Mouse (Mus musculus) neutrophil, adult 59 days (primary cell): ENCODE results near the gene Sema4g. TPM values are rescaled to one million over a fixed set of nuclear protein-coding genes. Genes with fewer than 3 reads are reported as not detected.

Experiments used
- total RNA-seq, 2 experiments: library from RNA; stranded (reverse); gene quantifications; 1 replicate in 1 of 2; 2 replicates in 1 of 2; pipeline ENCODE4 v1.2.4; 2023

Sema4g gene
- under 1 TPM; 0.24 to 0.33 TPM for total RNA-seq

GRCm38 (mm10) chr19:44988831-44989566, at the start of gene Sema4g:
Gene Sema4g (plus strand): TSS chr19:44989101.

GRCm38 (mm10) chr19:45005444-45005843, 16.5 kb downstream of the Sema4g start, which contains the start of gene Twnk:
Gene Twnk (plus strand): TSS chr19:45005663.

GRCm38 (mm10) chr19:45005957-45006712, 17.2 kb downstream of the Sema4g start, which contains the start of gene Mrpl43:
Gene Mrpl43 (minus strand): TSS chr19:45006442.

DNA sequence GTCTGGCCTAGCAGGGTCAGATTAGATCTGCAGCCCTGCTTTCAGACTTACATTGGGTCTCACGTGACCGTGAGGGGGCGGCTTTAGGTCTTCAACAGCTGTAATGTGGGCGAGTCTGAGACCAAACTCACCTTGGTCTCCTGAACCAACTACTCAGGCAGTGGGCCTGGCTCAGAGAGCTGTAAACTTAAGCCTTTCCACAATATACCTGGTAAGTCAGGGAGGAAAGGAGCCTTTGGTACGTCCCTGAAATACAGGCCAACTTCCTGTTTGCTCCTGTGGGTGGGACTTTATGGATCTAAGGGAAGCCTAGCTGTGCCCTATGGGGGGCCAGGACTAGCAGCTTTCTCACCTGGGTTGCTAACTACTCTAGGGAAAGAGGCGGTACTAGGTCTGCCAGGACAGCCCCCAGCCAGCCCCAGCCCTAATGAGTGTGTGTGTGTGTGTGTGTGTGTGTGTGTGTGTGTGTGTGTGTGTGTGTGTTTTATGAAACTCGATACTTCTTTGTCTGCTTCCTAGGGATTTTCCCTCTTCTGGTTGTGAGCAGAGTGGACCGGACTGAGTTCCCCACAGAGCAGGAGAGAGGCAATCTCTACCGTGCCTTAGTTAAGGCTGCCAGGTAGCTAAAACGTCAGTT, 25.6 kb downstream of the Sema4g start, which contains the start of gene Lzts2:
TSS of gene Lzts2 (plus strand) at position 80 of the 637 bp plus-strand sequence.

GRCm38 (mm10) chr19:45045651-45046050, 56.8 kb downstream of the Sema4g start, which contains the start of gene Pdzd7:
Gene Pdzd7 (minus strand): TSS chr19:45045717.

DNA sequence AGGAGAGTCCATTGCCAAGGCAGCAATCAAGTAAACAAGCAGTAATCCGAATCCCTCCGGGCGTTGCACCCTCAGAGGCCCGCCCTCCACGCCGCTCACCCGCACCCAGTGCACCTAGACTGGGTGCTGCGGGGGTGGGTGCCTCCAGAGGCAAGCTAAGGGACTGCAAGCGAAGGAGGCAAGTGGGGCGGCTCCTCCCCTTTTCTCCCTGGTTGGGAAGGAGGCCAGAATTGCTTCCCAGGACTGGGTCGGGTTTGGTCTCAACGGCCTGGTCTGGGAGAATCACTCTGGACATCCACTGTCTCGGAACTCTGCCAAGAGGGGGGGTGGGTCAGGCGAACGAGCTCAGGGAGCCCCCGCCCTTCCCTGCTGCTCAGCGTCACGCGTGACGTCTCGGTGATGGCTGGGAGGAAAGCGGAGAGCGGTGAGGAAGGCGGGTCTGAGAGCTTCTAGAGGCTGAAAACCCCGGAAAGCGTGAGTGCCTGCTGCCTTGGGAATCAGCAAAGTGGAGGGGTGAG, 58.6 kb downstream of the Sema4g start, which contains the start of gene Sfxn3:
TSS of gene Sfxn3 (plus strand) at position 87 of the 518 bp plus-strand sequence.

Other genes starting within 250 kb of the Sema4g start
- not detected for gene Pax2, start 233.1 kb upstream of the Sema4g start, total RNA-seq
- 10 to 100 TPM; 22.9 to 27.7 TPM for gene Slf2, start 58.0 kb upstream of the Sema4g start, total RNA-seq
- 1 to 10 TPM; 5.8 TPM for gene Twnk, start 16.6 kb downstream of the Sema4g start, total RNA-seq
- gene Mrpl43, start 17.3 kb downstream of the Sema4g start, total RNA-seq = 10 to 100 TPM; 29.8 TPM
- gene Lzts2, start 25.3 kb downstream of the Sema4g start, total RNA-seq = 1 to 10 TPM in 1 of 2 experiments, under 1 TPM in 1; 0.64 to 2.4 TPM
- under 1 TPM in 1 of 2 experiments, not detected in 1; 0.13 TPM for gene Pdzd7, start 56.6 kb downstream of the Sema4g start, total RNA-seq
- gene Sfxn3, start 58.4 kb downstream of the Sema4g start, total RNA-seq = 10 to 100 TPM; 14.1 to 20.0 TPM
- under 1 TPM; 0.24 to 0.60 TPM for gene Kazald1, start 86.1 kb downstream of the Sema4g start, total RNA-seq
- not detected for gene Tlx1, start 161.6 kb downstream of the Sema4g start, total RNA-seq
- gene Lbx1, start 246.7 kb downstream of the Sema4g start, total RNA-seq = not detected